Mouse (Mus musculus): ENCODE data around the gene Aamp. TPM values are rescaled to one million over a fixed set of nuclear protein-coding genes. Genes with fewer than 3 reads are reported as not detected.
"Not testable (repeated sequence)": the region's sequence is repeated elsewhere in the genome, so short reads cannot be mapped to it uniquely, and the experiment has no call there.

Gene Aamp
- polyA plus RNA-seq (2014; fragmentation: Nextera tagmentation; extraction: Ambion mirVana) = 188 and 204 TPM in 2 replicates

GRCm38 (mm10) chr1:74284543-74285160 is at the start of gene Aamp, which contains the start of gene Pnkd:
TSS of gene Aamp (minus strand) at chr1:74284738.
TSS of gene Pnkd (plus strand) at chr1:74284930.
- Histone ChIP-seq H3K4me1 (ENCODE audit: control insufficient read depth, insufficient read depth, low read length) (peaks cover 10% of the 10 kb centered on the region), H3K9ac (replicated peaks; ENCODE audit: low read depth, low read length) (peak within 1 kb of the TSS; percentile 77), H3K9me3 (ENCODE audit: control insufficient read depth, low read length) (no peaks in the 10 kb centered on the region), H3K27me3 (ENCODE audit: control insufficient read depth, insufficient read depth, low read length) (no peaks in the 10 kb centered on the region), H3K27ac (ENCODE audit: low read depth, low read length) (peak within 1 kb of the TSS; percentile 68), H3K4me2 (ENCODE audit: low read depth, low read length) (peak within 1 kb of the TSS; percentile 84), H3K4me3 (ENCODE audit: low read depth, low read length) (peak within 1 kb of the TSS; percentile 70), H3K36me3 (ENCODE audit: control insufficient read depth, insufficient read depth, low read length) (peaks cover 25% of the 10 kb centered on the region)
- WGBS = under 1% methylated on average over 56 of the region's 56 CpGs
- peak; percentile 98 for ATAC-seq (ENCODE audit: low read depth)

DNA sequence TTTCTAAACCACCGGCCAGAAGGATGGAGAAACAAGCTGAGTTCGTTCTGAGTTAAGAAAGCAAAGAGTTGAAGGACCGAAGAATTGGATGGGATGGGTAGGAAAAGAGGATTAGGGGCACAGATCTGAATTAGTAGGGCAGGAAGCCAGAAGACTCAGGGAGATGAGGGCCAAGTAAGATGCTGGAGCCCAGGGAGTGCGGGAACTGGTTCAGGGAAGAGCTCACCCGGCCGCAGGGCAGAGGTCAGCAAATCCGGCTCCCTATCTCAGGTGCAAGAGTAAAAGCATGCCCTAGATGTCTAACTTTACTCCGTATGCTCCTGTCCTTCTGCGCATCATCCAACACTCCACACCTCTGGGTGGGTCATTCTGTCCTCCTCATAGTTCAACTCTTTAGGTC is 48.4 kb upstream of the Aamp start:
- peak overlapping the region; percentile 66 for H3K4me2 ChIP-seq (ENCODE audit: low read depth, low read length)
- ATAC-seq (ENCODE audit: low read depth) = 0 out of 2 replicates have a peak, but pooled peaks have one; percentile 7
- H3K9me3 ChIP-seq (ENCODE audit: control insufficient read depth, low read length) = no peaks in the 10 kb centered on the region
- H3K27ac ChIP-seq (ENCODE audit: low read depth, low read length) = peak overlapping the region; percentile 49; the same call in 1 of the 2 replicates
- H3K4me1 ChIP-seq (ENCODE audit: control insufficient read depth, insufficient read depth, low read length) = peaks cover 8% of the 10 kb centered on the region; the same call in 1 of the 2 replicates
- H3K9ac ChIP-seq (replicated peaks; ENCODE audit: low read depth, low read length) = peak overlapping the region; percentile 43
- 5% methylated on average over 8 of the region's 9 CpGs for WGBS
- H3K4me3 ChIP-seq (ENCODE audit: low read depth, low read length) = peak overlapping the region; percentile 38
- no peaks in the 10 kb centered on the region for H3K36me3 ChIP-seq (ENCODE audit: control insufficient read depth, insufficient read depth, low read length)
- no peaks in the 10 kb centered on the region for H3K27me3 ChIP-seq (ENCODE audit: control insufficient read depth, insufficient read depth, low read length)

DNA sequence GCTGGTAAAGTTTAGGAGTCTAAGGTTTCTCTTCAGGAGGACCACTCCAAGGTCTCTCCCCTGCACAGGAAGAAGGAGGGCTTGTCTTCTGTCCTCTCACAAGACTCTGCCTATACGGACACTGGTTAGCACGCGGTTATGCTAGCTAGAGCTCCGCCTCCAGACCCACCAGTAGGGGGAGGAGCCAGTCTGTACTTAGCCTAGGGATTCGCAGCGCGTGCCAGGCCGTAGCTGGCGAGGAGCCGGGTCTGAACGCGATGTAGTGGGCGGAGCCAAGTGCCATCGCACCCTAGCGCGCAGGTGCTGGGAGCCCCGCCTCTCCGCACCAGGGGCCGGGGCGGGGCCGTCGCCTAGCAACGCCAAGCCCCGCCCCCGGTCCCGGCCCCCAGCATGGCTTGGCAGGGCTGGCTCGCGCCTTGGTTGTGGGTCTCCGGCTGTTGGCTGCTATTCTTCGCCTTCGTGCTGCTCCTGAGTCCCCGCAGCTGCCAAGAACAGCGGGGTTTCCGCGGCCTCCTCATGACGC is 47.8 kb upstream of the Aamp start:
- 0% methylated on average over 29 of the region's 36 CpGs for WGBS
- H3K27ac ChIP-seq (ENCODE audit: low read depth, low read length) = peak overlapping the region; percentile 49

GRCm38 (mm10) chr1:74331046-74331681 is 46.6 kb upstream of the Aamp start:
- no peaks in the 10 kb centered on the region for H3K36me3 ChIP-seq (ENCODE audit: control insufficient read depth, insufficient read depth, low read length)
- H3K4me2 ChIP-seq (ENCODE audit: low read depth, low read length) = no peak overlapping the region
- H3K27ac ChIP-seq (ENCODE audit: low read depth, low read length) = no peak overlapping the region
- WGBS = 88% methylated on average over 4 of the region's 4 CpGs
- peaks cover 8% of the 10 kb centered on the region; the same call in 1 of the 2 replicates for H3K4me1 ChIP-seq (ENCODE audit: control insufficient read depth, insufficient read depth, low read length)
- H3K9me3 ChIP-seq (ENCODE audit: control insufficient read depth, low read length) = no peaks in the 10 kb centered on the region
- H3K27me3 ChIP-seq (ENCODE audit: control insufficient read depth, insufficient read depth, low read length) = no peaks in the 10 kb centered on the region
- no peak overlapping the region for H3K4me3 ChIP-seq (ENCODE audit: low read depth, low read length)
- no peak overlapping the region for H3K9ac ChIP-seq (replicated peaks; ENCODE audit: low read depth, low read length)
- no peak for ATAC-seq (ENCODE audit: low read depth)

More for the DNA sequence above, 47.8 kb upstream of the Aamp start:
- ATAC-seq (ENCODE audit: low read depth) = peak; percentile 97
- Histone ChIP-seq H3K9me3 (ENCODE audit: control insufficient read depth, low read length) (no peaks in the 10 kb centered on the region), H3K4me3 (ENCODE audit: low read depth, low read length) (peak overlapping the region; percentile 38), H3K4me2 (ENCODE audit: low read depth, low read length) (peak overlapping the region; percentile 66), H3K36me3 (ENCODE audit: control insufficient read depth, insufficient read depth, low read length) (no peaks in the 10 kb centered on the region), H3K9ac (replicated peaks; ENCODE audit: low read depth, low read length) (peak overlapping the region; percentile 43), H3K27me3 (ENCODE audit: control insufficient read depth, insufficient read depth, low read length) (no peaks in the 10 kb centered on the region), H3K4me1 (ENCODE audit: control insufficient read depth, insufficient read depth, low read length) (peaks cover 8% of the 10 kb centered on the region; the same call in 1 of the 2 replicates)

DNA sequence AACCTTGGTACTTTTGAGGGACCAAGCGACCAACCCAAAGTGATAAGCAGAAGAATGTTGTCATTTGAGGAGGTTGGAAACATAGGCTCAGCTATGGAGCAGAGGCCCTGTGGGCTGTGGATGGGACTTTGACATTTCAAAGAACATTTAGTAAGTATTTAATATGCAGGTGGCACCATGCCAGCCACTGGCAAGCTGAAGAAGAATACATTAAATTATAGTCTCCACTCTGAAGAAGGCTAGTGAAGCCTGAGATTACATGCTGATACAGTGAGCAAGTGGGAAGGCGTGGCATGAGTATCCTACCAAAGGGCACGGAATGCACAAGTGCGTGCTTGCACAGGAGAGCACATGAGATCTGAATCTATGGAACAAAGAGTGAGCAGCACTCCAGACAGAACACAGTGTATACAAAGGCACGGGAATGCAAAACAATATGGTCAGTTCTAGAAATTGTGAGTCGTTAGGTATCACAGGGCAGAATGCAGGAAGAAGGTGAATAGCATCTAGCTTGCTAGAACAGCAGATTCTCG is 45.4 kb upstream of the Aamp start:
- Histone ChIP-seq H3K9ac (replicated peaks; ENCODE audit: low read depth, low read length) (no peak overlapping the region), H3K9me3 (ENCODE audit: control insufficient read depth, low read length) (no peaks in the 10 kb centered on the region), H3K4me1 (ENCODE audit: control insufficient read depth, insufficient read depth, low read length) (peaks cover 8% of the 10 kb centered on the region; the same call in 1 of the 2 replicates), H3K27ac (ENCODE audit: low read depth, low read length) (no peak overlapping the region), H3K27me3 (ENCODE audit: control insufficient read depth, insufficient read depth, low read length) (no peaks in the 10 kb centered on the region), H3K4me3 (ENCODE audit: low read depth, low read length) (no peak overlapping the region), H3K36me3 (ENCODE audit: control insufficient read depth, insufficient read depth, low read length) (no peaks in the 10 kb centered on the region), H3K4me2 (ENCODE audit: low read depth, low read length) (no peak overlapping the region)
- WGBS = 84% methylated on average over 7 of the region's 7 CpGs
- no peak for ATAC-seq (ENCODE audit: low read depth)

DNA sequence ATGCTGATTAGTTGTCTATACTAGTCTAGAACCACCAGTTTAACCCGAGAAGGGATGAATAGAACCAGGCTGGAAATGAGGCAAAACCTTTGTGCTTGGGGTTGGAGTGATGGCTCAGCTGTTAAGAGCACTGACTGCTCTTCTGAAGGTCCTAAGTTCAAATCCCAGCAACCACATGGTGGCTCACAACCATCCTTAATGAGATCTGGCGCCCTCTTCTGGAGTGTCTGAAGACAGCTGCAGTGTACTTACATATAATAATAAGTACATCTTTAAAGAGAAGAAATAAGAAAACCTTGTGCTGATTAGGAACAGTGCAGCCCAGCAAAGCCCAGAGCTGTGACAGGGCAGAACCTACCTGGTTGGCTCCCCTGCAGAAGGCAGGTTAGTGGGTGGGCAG is 42.4 kb upstream of the Aamp start:
- H3K4me3 ChIP-seq (ENCODE audit: low read depth, low read length); H3K4me1 ChIP-seq (ENCODE audit: control insufficient read depth, insufficient read depth, low read length); H3K9me3 ChIP-seq (ENCODE audit: control insufficient read depth, low read length); ATAC-seq (ENCODE audit: low read depth); H3K36me3 ChIP-seq (ENCODE audit: control insufficient read depth, insufficient read depth, low read length); H3K27ac ChIP-seq (ENCODE audit: low read depth, low read length); H3K4me2 ChIP-seq (ENCODE audit: low read depth, low read length); H3K27me3 ChIP-seq (ENCODE audit: control insufficient read depth, insufficient read depth, low read length); H3K9ac ChIP-seq (replicated peaks; ENCODE audit: low read depth, low read length): not testable (repeated sequence)
- 71% methylated on average over 2 of the region's 2 CpGs for WGBS

- Histone ChIP-seq H3K27me3 (ENCODE audit: control insufficient read depth, insufficient read depth, low read length) (no peaks in the 10 kb centered on the region), H3K4me3 (ENCODE audit: low read depth, low read length) (no peak overlapping the region), H3K9ac (replicated peaks; ENCODE audit: low read depth, low read length) (no peak overlapping the region), H3K27ac (ENCODE audit: low read depth, low read length) (no peak overlapping the region), H3K36me3 (ENCODE audit: control insufficient read depth, insufficient read depth, low read length) (no peaks in the 10 kb centered on the region), H3K4me2 (ENCODE audit: low read depth, low read length) (no peak overlapping the region), H3K4me1 (ENCODE audit: control insufficient read depth, insufficient read depth, low read length) (no peaks in the 10 kb centered on the region), H3K9me3 (ENCODE audit: control insufficient read depth, low read length) (no peaks in the 10 kb centered on the region)
- no peak for ATAC-seq (ENCODE audit: low read depth)
- WGBS = 84% methylated on average over 3 of the region's 3 CpGs
These were observed 36.9 kb upstream of the Aamp start for GRCm38 (mm10) chr1:74321396-74321795.

GRCm38 (mm10) chr1:74318711-74319110 is 34.2 kb upstream of the Aamp start:
- Histone ChIP-seq H3K4me1 (ENCODE audit: control insufficient read depth, insufficient read depth, low read length) (no peaks in the 10 kb centered on the region), H3K9me3 (ENCODE audit: control insufficient read depth, low read length) (no peaks in the 10 kb centered on the region), H3K9ac (replicated peaks; ENCODE audit: low read depth, low read length) (no peak overlapping the region), H3K27me3 (ENCODE audit: control insufficient read depth, insufficient read depth, low read length) (no peaks in the 10 kb centered on the region), H3K4me3 (ENCODE audit: low read depth, low read length) (no peak overlapping the region), H3K27ac (ENCODE audit: low read depth, low read length) (no peak overlapping the region), H3K4me2 (ENCODE audit: low read depth, low read length) (no peak overlapping the region), H3K36me3 (ENCODE audit: control insufficient read depth, insufficient read depth, low read length) (no peaks in the 10 kb centered on the region)
- ATAC-seq (ENCODE audit: low read depth) = no peak
- WGBS = 93% methylated on average over 3 of the region's 3 CpGs

Measured in neural tube, embryonic 14.5 days (tissue).